Mouse (Mus musculus) limb, embryonic 12.5 days (tissue): ENCODE results near the gene Snx1. TPM values are rescaled to one million over a fixed set of nuclear protein-coding genes. Genes with fewer than 3 reads are reported as not detected.

Experiments used
- ATAC-seq: fragments of 200-750 bp; cut with Nextera tagmentation; 2 replicates; pipeline ENCODE4 v1.8.0; 2017; ENCODE audit warnings: low read depth, moderate TSS enrichment; ENCODE audit not compliant: insufficient number of reproducible peaks, insufficient read depth, low FRiP score, low TSS enrichment
- H3K27ac ChIP-seq: fragments of 300-500 bp; sonication (generic); 2 replicates; pipeline ENCODE4 v1.5.1; 2016; ENCODE audit warnings: mild to moderate bottlenecking, moderate library complexity
- H3K27me3 ChIP-seq: fragments of 300-500 bp; sonication (generic); 2 replicates; pipeline ENCODE4 v1.6.1; 2016; ENCODE audit warnings: mild to moderate bottlenecking, moderate library complexity
- H3K36me3 ChIP-seq: fragments of 300-500 bp; sonication (generic); 2 replicates; pipeline ENCODE4 v1.6.1; 2016; ENCODE audit warnings: mild to moderate bottlenecking, moderate library complexity
- H3K4me1 ChIP-seq: fragments of 300-500 bp; sonication (generic); replicated peaks from 2 replicates; pipeline ENCODE4 v1.6.1; 2016
- H3K4me2 ChIP-seq: fragments of 300-500 bp; sonication (generic); 2 replicates; pipeline ENCODE4 v1.6.1; 2016; ENCODE audit warnings: mild to moderate bottlenecking, moderate library complexity
- H3K4me3 ChIP-seq: fragments of 300-500 bp; sonication (generic); replicated peaks from 2 replicates; pipeline ENCODE4 v1.5.1; 2016; ENCODE audit warnings: mild to moderate bottlenecking
- H3K9ac ChIP-seq: fragments of 300-500 bp; sonication (generic); replicated peaks from 2 replicates; pipeline ENCODE4 v1.6.1; 2016; ENCODE audit warnings: mild to moderate bottlenecking, moderate library complexity
- H3K9me3 ChIP-seq: fragments of 300-500 bp; sonication (generic); 2 replicates; pipeline ENCODE4 v1.6.1; 2016; ENCODE audit warnings: mild to moderate bottlenecking, moderate library complexity
- WGBS: fragments of 180-500 bp; shearing (Covaris S2); methylation state at CpG from one replicate; pipeline ENCODE4 v1.1.7; 2016; 5-methylcytosine and 5-hydroxymethylcytosine counted together
- polyA plus RNA-seq: library from polyadenylated mRNA; unstranded; fragments of >200 nt; fragmentation: Nextera tagmentation; extraction: Ambion mirVana; gene quantifications from 2 replicates; pipeline ENCODE4 v1.2.1, GENCODE M21; 2016

The Snx1 gene
- polyA plus RNA-seq, 1 experiment from 2014 or later = 126 TPM

DNA sequence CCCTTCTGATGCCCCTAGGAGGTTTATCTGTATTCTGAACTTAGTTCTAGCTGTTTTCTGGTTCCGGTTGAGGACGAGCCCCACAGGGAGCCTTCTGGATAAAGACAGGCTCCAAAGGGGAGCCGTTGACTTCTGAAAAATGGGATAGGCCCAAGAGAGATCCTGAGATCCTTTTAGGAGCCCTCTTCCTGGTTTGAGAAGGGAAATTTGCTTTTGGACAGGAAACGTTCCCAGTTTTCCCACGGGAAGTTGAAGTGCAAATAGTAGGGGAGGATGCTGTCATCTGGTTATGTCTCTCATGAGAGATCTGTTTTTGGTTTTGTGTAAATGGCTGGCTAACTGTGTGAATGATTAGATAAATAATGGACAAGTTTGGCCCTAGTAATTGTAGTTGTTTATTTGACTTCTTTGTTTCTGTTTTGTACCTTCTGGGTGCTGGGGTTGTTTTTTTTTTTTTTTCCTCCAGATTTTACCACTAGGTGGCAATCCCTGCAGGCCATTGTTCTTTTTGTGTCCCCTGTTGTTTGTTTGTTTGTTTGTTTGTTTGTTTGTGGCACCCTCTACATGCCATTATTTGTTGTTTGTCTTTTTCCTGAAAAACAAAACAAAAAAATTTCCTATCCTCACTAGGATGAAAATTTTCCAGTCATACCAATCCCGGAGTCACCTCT lies 76.3 kb downstream of the Snx1 start:
- H3K27ac ChIP-seq = no peak overlapping the region
- no peaks in the 10 kb centered on the region for H3K27me3 ChIP-seq
- no peaks in the 10 kb centered on the region for H3K9me3 ChIP-seq
- no peak overlapping the region for H3K4me3 ChIP-seq
- H3K9ac ChIP-seq = no peak overlapping the region
- H3K4me1 ChIP-seq = no peaks in the 10 kb centered on the region
- no peak for ATAC-seq
- no peak overlapping the region for H3K4me2 ChIP-seq
- H3K36me3 ChIP-seq = no peaks in the 10 kb centered on the region; the same call in 1 of the 2 replicates
- 74% methylated on average over 6 of the region's 6 CpGs for WGBS

DNA sequence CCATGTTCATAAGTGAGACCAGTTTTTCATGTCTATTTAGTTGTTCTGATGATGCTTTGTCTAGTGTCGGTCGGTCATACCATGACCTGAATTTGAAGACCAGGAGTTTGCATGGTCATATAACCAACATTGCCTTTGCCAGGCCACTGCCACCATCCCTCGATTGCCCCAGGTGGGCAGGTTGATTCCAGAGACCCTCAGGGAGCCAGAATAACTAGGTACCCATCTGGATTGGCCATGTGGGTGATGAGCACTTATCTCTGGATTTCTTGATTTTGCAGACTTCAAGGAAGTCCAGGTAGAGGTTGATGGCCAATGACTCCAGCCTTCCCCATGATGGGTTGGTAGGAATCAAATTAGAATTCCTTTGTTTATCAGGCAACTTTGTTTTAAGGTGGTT lies 83.1 kb downstream of the Snx1 start:
- no peak overlapping the region for H3K4me2 ChIP-seq
- no peak overlapping the region for H3K27ac ChIP-seq
- H3K27me3 ChIP-seq = no peaks in the 10 kb centered on the region
- H3K9me3 ChIP-seq = no peaks in the 10 kb centered on the region
- peaks cover 31% of the 10 kb centered on the region for H3K36me3 ChIP-seq
- no peak overlapping the region for H3K9ac ChIP-seq
- no peaks in the 10 kb centered on the region for H3K4me1 ChIP-seq
- ATAC-seq = no peak
- WGBS = 98% methylated on average over 3 of the region's 3 CpGs
- H3K4me3 ChIP-seq = no peak overlapping the region

DNA sequence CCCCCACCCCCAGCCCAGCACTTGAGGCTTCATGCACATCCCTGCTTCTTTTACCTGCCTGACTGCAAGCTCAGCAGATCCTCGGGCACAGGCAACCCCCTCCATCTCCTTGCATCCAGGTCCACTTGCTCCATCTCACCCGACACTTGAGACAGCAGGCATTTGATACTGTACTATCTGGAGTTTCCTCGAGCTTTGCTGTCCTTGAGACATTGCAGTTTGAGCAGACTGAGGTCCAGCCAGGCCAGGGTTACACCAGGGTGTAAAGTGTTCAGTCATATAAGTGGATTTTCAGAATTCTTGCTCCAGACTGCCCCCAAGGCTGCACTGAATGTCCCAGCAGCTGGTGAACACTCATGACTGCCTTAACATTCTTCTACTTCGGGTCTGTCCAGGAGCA lies 84.1 kb downstream of the Snx1 start:
- Histone ChIP-seq H3K27me3 (no peaks in the 10 kb centered on the region), H3K27ac (no peak overlapping the region), H3K36me3 (peaks cover 39% of the 10 kb centered on the region), H3K9me3 (no peaks in the 10 kb centered on the region), H3K9ac (no peak overlapping the region), H3K4me3 (no peak overlapping the region), H3K4me1 (no peaks in the 10 kb centered on the region), H3K4me2 (no peak overlapping the region)
- WGBS = 85% methylated on average over 4 of the region's 4 CpGs
- no peak for ATAC-seq

DNA sequence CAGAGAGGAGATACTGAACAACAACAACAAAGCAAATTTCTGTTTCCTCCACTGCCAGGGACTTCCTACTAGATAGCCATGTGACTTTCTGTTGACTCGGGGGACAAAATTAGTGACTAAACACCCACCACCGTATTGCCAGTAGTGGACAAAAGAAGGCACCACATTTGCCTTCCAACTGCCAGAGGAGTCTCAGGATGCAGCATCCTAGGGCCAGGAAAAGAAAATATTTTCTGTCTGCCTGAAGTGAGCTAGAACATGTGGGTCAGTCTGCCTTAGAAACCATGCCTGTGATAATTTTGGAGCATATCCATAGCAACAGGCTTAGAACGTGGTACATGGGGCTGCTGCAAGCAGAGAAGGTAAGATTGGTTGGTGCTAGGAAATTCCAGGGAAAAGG lies 85.6 kb downstream of the Snx1 start:
- Histone ChIP-seq H3K9me3 (no peaks in the 10 kb centered on the region), H3K27ac (no peak overlapping the region), H3K27me3 (no peaks in the 10 kb centered on the region), H3K4me1 (no peaks in the 10 kb centered on the region), H3K4me2 (no peak overlapping the region), H3K4me3 (no peak overlapping the region), H3K36me3 (peaks cover 48% of the 10 kb centered on the region), H3K9ac (no peak overlapping the region)
- ATAC-seq = no peak
- WGBS = 84% methylated on average over 3 of the region's 3 CpGs

DNA sequence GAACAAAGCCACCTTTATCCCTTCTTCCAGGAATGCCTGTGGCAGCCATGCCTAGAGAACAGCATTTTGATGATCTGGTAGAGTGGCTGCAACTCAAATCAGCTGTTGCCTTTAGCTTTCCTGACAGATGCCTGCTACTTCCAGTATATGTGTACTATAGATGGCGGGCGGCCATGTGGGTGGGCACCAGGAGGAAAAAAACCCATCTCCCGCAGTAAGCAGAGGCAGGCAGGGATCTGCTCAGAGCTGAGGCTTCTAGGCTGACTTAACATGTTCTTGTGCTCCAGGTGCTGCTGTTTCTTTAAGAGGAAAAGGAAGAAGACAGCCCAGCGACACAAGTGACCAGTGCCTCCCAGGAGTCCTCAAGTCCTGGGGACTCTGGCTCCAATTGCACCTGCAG lies 87.1 kb downstream of the Snx1 start:
- Histone ChIP-seq H3K4me3 (no peak overlapping the region), H3K27ac (no peak overlapping the region), H3K4me1 (no peaks in the 10 kb centered on the region), H3K9ac (no peak overlapping the region), H3K9me3 (no peaks in the 10 kb centered on the region), H3K36me3 (peaks cover 58% of the 10 kb centered on the region), H3K27me3 (no peaks in the 10 kb centered on the region), H3K4me2 (no peak overlapping the region)
- 85% methylated on average over 4 of the region's 4 CpGs for WGBS
- no peak for ATAC-seq

DNA sequence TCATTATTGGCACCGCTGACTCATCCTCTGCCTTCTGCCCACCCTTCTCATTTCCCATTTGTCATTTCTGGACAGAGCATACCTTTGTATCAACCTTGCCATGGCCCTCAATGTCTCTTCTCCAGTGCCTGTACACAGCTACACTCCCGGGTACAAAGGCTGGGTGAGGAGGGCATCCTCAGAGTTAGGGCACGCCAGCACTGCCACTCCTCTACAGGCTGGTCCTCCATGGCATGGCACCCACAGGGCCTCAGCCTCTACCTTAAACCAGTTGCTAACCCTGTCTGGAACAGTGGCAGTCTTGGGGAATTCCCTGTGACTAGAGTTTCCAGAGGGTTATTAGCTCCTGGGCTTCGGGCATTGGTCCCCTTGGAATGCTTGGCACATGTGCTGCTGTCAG lies 87.8 kb downstream of the Snx1 start:
- H3K4me2 ChIP-seq = no peak overlapping the region
- 94% methylated on average over 4 of the region's 4 CpGs for WGBS
- no peaks in the 10 kb centered on the region for H3K4me1 ChIP-seq
- H3K4me3 ChIP-seq = no peak overlapping the region
- no peak overlapping the region for H3K27ac ChIP-seq
- H3K9me3 ChIP-seq = no peaks in the 10 kb centered on the region
- H3K36me3 ChIP-seq = peaks cover 64% of the 10 kb centered on the region
- no peaks in the 10 kb centered on the region for H3K27me3 ChIP-seq
- no peak for ATAC-seq
- no peak overlapping the region for H3K9ac ChIP-seq

Other genes starting within 250 kb of the Snx1 start
- 245 and 259 TPM in 2 replicates for gene Pclaf, start 236.3 kb downstream of the Snx1 start, polyA plus RNA-seq
- 36.3 and 41.6 TPM in 2 replicates for gene Trip4, start 217.8 kb downstream of the Snx1 start, polyA plus RNA-seq
- gene Csnk1g1, start 217.7 kb downstream of the Snx1 start, polyA plus RNA-seq = 16.6 and 18.1 TPM in 2 replicates
- gene Ppib, start 66.4 kb downstream of the Snx1 start, polyA plus RNA-seq = 527 and 542 TPM in 2 replicates
- 4.6 and 4.9 TPM in 2 replicates for gene Snx22, start 56.9 kb downstream of the Snx1 start, polyA plus RNA-seq
- 172 and 176 TPM in 2 replicates for gene Ciao2a, start within 50 bp of the Snx1 start, polyA plus RNA-seq
- 5.2 and 5.7 TPM in 2 replicates for gene Dapk2, start 31.6 kb upstream of the Snx1 start, polyA plus RNA-seq
- gene Herc1, start 223.9 kb upstream of the Snx1 start, polyA plus RNA-seq = 27.4 and 30.3 TPM in 2 replicates